Mouse (Mus musculus): Measurements from ENCODE around the gene Ranbp1.
"Not testable (repeated sequence)": the region's sequence is repeated elsewhere in the genome, so short reads cannot be mapped to it uniquely, and the experiment has no call there.

DNA sequence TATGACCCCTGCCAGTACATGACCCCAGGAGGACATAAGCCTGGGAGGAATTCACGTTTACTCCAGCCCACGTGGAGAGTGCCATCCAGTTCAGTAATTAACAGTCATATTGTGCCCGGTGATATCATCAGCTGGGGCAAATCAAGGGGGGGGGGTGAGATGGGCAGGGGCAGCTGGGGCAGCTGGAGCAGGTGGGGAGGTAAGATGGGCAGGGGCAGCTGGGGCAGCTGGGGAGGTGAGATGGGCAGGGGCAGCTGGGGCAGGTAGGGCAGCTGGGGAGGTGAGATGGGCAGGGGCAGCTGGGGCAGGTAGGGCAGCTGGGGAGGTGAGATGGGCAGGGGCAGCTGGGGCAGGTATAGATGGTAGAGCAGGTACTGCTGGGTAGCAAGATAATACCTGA, 53.0 kb downstream of the Ranbp1 start:
- not testable (repeated sequence) for TF ChIP-seq POLR2A (IDR thresholded peaks at IDR 0.05; ENCODE audit: low read depth, low read length); CTCF (IDR thresholded peaks at IDR 0.05; ENCODE audit: borderline replicate concordance, insufficient read depth, low read length)

Measured in embryonic fibroblast, embryonic 13.5 days (primary cell).